9 mouse cellular contexts compared by ENCODE assay signal in genomic region chr1:121605118-121605517, GRCm38 (mm10). TPM values are rescaled to one million over a fixed set of nuclear protein-coding genes. Genes with fewer than 3 reads are reported as not detected.
DNase-seq lines count a peak whose midpoint lies in the region; ATAC-seq lines count a peak whose summit lies in the region.
"Had no signal": no experiment of that assay in that cellular context is flagged by ENCODE, and none has a peak within 500 bp of the region (broad histone marks: within the 10 kb centered on the region; RNA-seq: fewer than 3 reads in every experiment).

No protein-coding gene starts in this region.

- no peak overlapping the region for H3K4me2 ChIP-seq in kidney, embryonic 16.5 days (replicated peaks; ENCODE audit: low read depth, low read length)
- H3K4me2 ChIP-seq: heart, embryonic 13.5 days had no signal

- H3K4me3 ChIP-seq in kidney, embryonic 16.5 days (ENCODE audit: low read length) = no peak overlapping the region
- H3K4me3 ChIP-seq: heart, embryonic 13.5 days had no signal

- DNase-seq in layer of hippocampus, adult 11-12 months (ENCODE audit: low spot score) = peak; percentile 22
- no peak for DNase-seq in layer of hippocampus, adult 9-10 months (ENCODE audit: low spot score)
- peak; percentile 88 for DNase-seq in cerebellum, adult 9-11 months
- DNase-seq in right cerebral cortex, adult 18-20 months = peak; percentile 40
- no peak for DNase-seq in adrenal gland, postnatal 25 days

- no peaks in the 10 kb centered on the region for H3K27me3 ChIP-seq in kidney, embryonic 16.5 days (ENCODE audit: insufficient read depth, low read length)
- H3K27me3 ChIP-seq: heart, embryonic 13.5 days had no signal

- no peaks in the 10 kb centered on the region for H3K9me3 ChIP-seq in kidney, embryonic 16.5 days (ENCODE audit: low read length)
- H3K9me3 ChIP-seq: heart, embryonic 13.5 days had no signal

- H3K27ac ChIP-seq in kidney, embryonic 16.5 days (ENCODE audit: low read length) = no peak overlapping the region
- H3K27ac ChIP-seq: heart, embryonic 13.5 days; liver, embryonic 14.5 days had no signal

- no peak overlapping the region for H3K9ac ChIP-seq in kidney, embryonic 16.5 days (replicated peaks; ENCODE audit: low read length)
- H3K9ac ChIP-seq: heart, embryonic 13.5 days; liver, embryonic 14.5 days had no signal

- ATAC-seq in kidney, embryonic 16.5 days (ENCODE audit: low FRiP score, low TSS enrichment) = peak; percentile 46; the same call in 1 of the 2 replicates
- ATAC-seq in megakaryocyte, adult 5-6 weeks (ENCODE audit: poor library complexity, severe bottlenecking) = no peak

- 16% methylated on average over 6 of the region's 6 CpGs for WGBS in kidney, embryonic 16.5 days

- peaks cover 5% of the 10 kb centered on the region; the same call in 1 of the 2 replicates for H3K4me1 ChIP-seq in kidney, embryonic 16.5 days (ENCODE audit: insufficient read depth, low read length)
- H3K4me1 ChIP-seq: heart, embryonic 13.5 days had no signal

- H3K36me3 ChIP-seq in kidney, embryonic 16.5 days (ENCODE audit: insufficient read depth, low read length) = no peaks in the 10 kb centered on the region
- H3K36me3 ChIP-seq: heart, embryonic 13.5 days had no signal

RNA-seq across cellular contexts. Expression of gene Ddx18, which starts 37.3 kb away (rescaled TPM):
- 55.9 and 65.9 TPM in 2 replicates for polyA plus RNA-seq in kidney, embryonic 16.5 days (2015; fragmentation: Nextera tagmentation; extraction: Ambion mirVana)
- total RNA-seq in adrenal gland, postnatal 25 days (2021) = 40.5 and 53.4 TPM in 2 replicates
- total RNA-seq in megakaryocyte, adult 5-6 weeks (2015) = 46.1 and 49.1 TPM in 2 replicates
- 18.9 and 21.1 TPM in 2 replicates for total RNA-seq in megakaryocyte, adult 5-6 weeks (2017)

Comparison
In these comparisons a context has a peak if more than half of its experiments do, and no peak if none do; other contexts are left out.
1. DNase-seq: peak in layer of hippocampus, adult 11-12 months (single experiment), cerebellum, adult 9-11 months (single experiment) and right cerebral cortex, adult 18-20 months (single experiment); none in layer of hippocampus, adult 9-10 months (single experiment) and adrenal gland, postnatal 25 days (single experiment).